Mouse (Mus musculus) heart, adult 2 months (tissue): Measurements from ENCODE around the gene Necap2.

Experiments
- CTCF ChIP-seq: fragments of 200-600 bp; IDR thresholded peaks from 2 replicates; pipeline ENCODE4 v1.8.1; 2022; ENCODE audit warnings: antibody characterized with exemption, mild to moderate bottlenecking, moderate library complexity
- POLR2A ChIP-seq: fragments of 200-500 bp; IDR thresholded peaks from 2 replicates; pipeline ENCODE4 v1.6.1; 2011; ENCODE audit warnings: mild to moderate bottlenecking, low read depth, low read length, control low read depth; ENCODE audit not compliant: insufficient read depth

DNA sequence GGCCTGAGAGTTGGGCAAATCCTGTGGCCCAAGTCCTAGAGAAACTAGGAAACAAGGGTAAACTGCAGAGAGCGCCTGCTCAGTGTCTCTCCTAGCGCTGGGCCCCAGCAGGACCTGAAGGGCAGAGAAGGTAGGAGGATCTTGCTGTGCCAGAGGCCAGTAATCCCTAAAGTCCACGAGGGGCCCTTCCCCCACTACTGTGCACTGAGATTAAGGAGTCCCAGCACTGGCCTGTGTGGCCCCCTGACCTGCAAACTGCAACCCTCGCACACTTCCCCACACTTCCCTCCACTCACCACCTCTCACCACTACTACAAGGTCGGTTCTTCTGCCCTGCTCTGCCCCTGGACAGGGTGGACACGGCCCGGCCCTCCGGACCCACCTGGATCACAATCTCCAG lies 25.0 kb downstream of the Necap2 start:
- TF ChIP-seq CTCF (no peak), POLR2A (no peak)
